Mouse (Mus musculus) heart, adult 2 months (tissue): Measurements from ENCODE around the gene Acta2.

ENCODE experiments used
- CTCF ChIP-seq: fragments of 200-600 bp; IDR thresholded peaks from 2 replicates; pipeline ENCODE4 v1.8.1; 2022; ENCODE audit warnings: antibody characterized with exemption, mild to moderate bottlenecking, moderate library complexity
- EP300 ChIP-seq: fragments of 200-500 bp; IDR thresholded peaks from 2 replicates; pipeline ENCODE4 v1.6.1; 2011; ENCODE audit warnings: low read depth, low read length, control low read depth; ENCODE audit not compliant: insufficient read depth
- POLR2A ChIP-seq: fragments of 200-500 bp; IDR thresholded peaks from 2 replicates; pipeline ENCODE4 v1.6.1; 2011; ENCODE audit warnings: mild to moderate bottlenecking, low read depth, low read length, control low read depth; ENCODE audit not compliant: insufficient read depth

DNA sequence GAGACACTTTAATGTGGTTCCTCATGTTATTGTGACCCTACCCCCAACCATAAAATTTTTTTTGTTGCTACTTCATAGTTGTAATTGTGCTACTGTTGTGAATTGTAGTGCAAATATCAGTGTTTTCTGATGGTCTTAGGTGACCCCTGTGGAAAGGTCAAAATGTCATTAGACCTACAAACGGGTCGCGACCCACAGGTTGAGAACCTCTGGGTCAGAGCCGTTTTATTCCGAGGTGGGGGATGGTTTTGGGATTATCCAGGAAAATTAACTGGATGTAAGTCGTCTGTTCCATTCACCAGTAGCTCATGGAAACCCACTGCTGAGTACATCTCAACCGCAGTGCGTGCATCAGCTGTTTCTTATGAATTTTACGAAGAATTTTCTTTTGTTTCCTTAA, 61.7 kb downstream of the Acta2 start:
- TF ChIP-seq CTCF (no peak), POLR2A (no peak), EP300 (no peak)
